Mouse (Mus musculus) T-helper 2 cell (primary cell): Measurements from ENCODE around the gene Olfr1414.
"Not testable (repeated sequence)": the region's sequence is repeated elsewhere in the genome, so short reads cannot be mapped to it uniquely, and the experiment has no call there.

Experiments
- in situ Hi-C: fragments of 300-600 bp; cut with MboI, MseI; formaldehyde crosslinking; loops from one replicate; pipeline ENCODE4 v1.15.1; 2025; ENCODE audit warnings: high pct_unique_total_duplicates

The Olfr1414 gene

GRCm38 (mm10) chr1:92518561-92518960, at the start of gene Olfr1414:
TSS of gene Olfr1414 (minus strand) at chr1:92518661.
- in situ Hi-C loops: no loop called here

- in situ Hi-C loops: no loop called here
Measured at GRCm38 (mm10) chr1:92545929-92546328, 27.5 kb upstream of the Olfr1414 start.

GRCm38 (mm10) chr1:92539071-92539470, 20.6 kb upstream of the Olfr1414 start:
- in situ Hi-C loops: loop anchor here (10.0 kb wide), 1 partner anchor 596 kb away; the partner anchor contains the start of gene Agxt

- in situ Hi-C loops: loop anchor here (10.0 kb wide), 1 partner anchor 598 kb away; the partner anchor contains the start of gene Agxt
Measured at GRCm38 (mm10) chr1:92536972-92537371, 18.5 kb upstream of the Olfr1414 start.

GRCm38 (mm10) chr1:92523764-92524163, 5.3 kb upstream of the Olfr1414 start:
- in situ Hi-C loops: no loop called here

GRCm38 (mm10) chr1:92521376-92521775, 2.9 kb upstream of the Olfr1414 start:
- in situ Hi-C loops: no loop called here

- in situ Hi-C loops: no loop called here
Measured at GRCm38 (mm10) chr1:92519046-92519445, 585 bp upstream of the Olfr1414 start.

- in situ Hi-C loops: no loop called here
Measured at GRCm38 (mm10) chr1:92515390-92515789, 3.1 kb downstream of the Olfr1414 start.

- in situ Hi-C loops: not testable (repeated sequence)
Measured at GRCm38 (mm10) chr1:92511646-92512045, 6.8 kb downstream of the Olfr1414 start.

GRCm38 (mm10) chr1:92496001-92496400, 22.5 kb downstream of the Olfr1414 start, which contains the start of gene Olfr1415:
TSS of gene Olfr1415 (minus strand) at chr1:92496101.
- in situ Hi-C loops: no loop called here

- in situ Hi-C loops: no loop called here
Measured at GRCm38 (mm10) chr1:92485013-92485412, 33.4 kb downstream of the Olfr1414 start, which contains the start of gene Olfr1416. TSS of gene Olfr1416 (minus strand) at chr1:92485113.

- in situ Hi-C loops: loop anchor here (5.0 to 25.0 kb wide), 2 partner anchors 512 to 942 kb away; no protein-coding TSS in a partner anchor
Measured at GRCm38 (mm10) chr1:92474066-92474578, 44.3 kb downstream of the Olfr1414 start.

- in situ Hi-C loops: loop anchor here (5.0 to 25.0 kb wide), 2 partner anchors 511 to 941 kb away; no protein-coding TSS in a partner anchor
Measured at GRCm38 (mm10) chr1:92473165-92474041, 45.1 kb downstream of the Olfr1414 start, which contains the start of gene Ndufa10. TSS of gene Ndufa10 (minus strand) at chr1:92473860.

- in situ Hi-C loops: loop anchor here (25.0 kb wide), 1 partner anchor 507 kb away; no protein-coding TSS in a partner anchor
Measured at GRCm38 (mm10) chr1:92468891-92469290, 49.6 kb downstream of the Olfr1414 start.

GRCm38 (mm10) chr1:92458416-92458815, 60.0 kb downstream of the Olfr1414 start:
- in situ Hi-C loops: loop anchor here (25.0 kb wide), 1 partner anchor 496 kb away; no protein-coding TSS in a partner anchor

GRCm38 (mm10) chr1:92457758-92458157, 60.7 kb downstream of the Olfr1414 start:
- in situ Hi-C loops: loop anchor here (25.0 kb wide), 1 partner anchor 495 kb away; no protein-coding TSS in a partner anchor
